Mouse (Mus musculus) heart, adult 2 months (tissue): ENCODE measurements at regions not wholly inside any gene's neighbourhood (a gene's known extent, or its start where the extent isn't known, plus 50 kb on each side); places are given as distances from the start of the nearest gene placed in this dataset.

Experiments used
- CTCF ChIP-seq: fragments of 200-600 bp; IDR thresholded peaks from 2 replicates; pipeline ENCODE4 v1.8.1; 2022; ENCODE audit warnings: antibody characterized with exemption, mild to moderate bottlenecking, moderate library complexity
- POLR2A ChIP-seq: fragments of 200-500 bp; IDR thresholded peaks from 2 replicates; pipeline ENCODE4 v1.6.1; 2011; ENCODE audit warnings: mild to moderate bottlenecking, low read depth, low read length, control low read depth; ENCODE audit not compliant: insufficient read depth

- TF ChIP-seq CTCF: peak; percentile 59
- TF ChIP-seq POLR2A: no peak
These were observed 324.6 kb downstream of the Ppp3ca start for GRCm38 (mm10) chr3:136994361-136995083.
